Mouse (Mus musculus) 3T3-L1 (cell line): Measurements from ENCODE around the gene Gnat1.

ENCODE experiments used
- DNase-seq: peaks from one replicate; pipeline ENCODE4 v3.0.0-alpha.2; 2015; ENCODE audit warnings: low read depth, low spot score

Gnat1 gene

DNA sequence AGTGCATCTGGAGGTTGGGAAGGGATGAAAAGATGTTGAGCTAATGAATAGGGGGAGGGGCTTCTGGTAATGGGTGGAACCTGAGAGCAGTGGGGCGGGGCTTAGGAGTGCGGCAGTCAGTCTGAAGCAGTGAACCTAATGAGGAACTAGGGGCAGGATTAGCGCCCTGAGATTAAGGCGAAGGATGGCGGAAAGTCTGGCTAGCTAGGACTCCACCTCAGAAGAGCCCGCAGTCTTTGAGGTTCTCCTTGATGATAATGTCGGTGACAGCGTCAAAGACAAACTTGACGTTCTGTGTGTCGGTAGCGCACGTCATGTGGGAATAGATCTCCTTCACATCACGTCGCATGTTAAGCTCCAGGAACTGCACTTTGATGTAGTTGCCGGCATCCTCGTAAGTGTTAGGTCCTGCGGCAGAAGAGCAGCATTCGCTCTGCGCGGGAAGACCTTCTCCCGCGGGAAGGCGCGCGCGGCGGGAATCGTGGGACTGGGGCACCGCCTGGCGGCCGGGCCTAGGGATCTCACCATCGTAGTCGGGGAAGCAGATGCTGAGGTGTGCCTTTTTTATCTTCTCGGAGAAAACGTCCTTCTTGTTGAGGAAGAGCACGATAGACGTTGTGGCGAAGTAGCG is 3.7 kb downstream of the Gnat1 start:
- no peak for DNase-seq

DNA sequence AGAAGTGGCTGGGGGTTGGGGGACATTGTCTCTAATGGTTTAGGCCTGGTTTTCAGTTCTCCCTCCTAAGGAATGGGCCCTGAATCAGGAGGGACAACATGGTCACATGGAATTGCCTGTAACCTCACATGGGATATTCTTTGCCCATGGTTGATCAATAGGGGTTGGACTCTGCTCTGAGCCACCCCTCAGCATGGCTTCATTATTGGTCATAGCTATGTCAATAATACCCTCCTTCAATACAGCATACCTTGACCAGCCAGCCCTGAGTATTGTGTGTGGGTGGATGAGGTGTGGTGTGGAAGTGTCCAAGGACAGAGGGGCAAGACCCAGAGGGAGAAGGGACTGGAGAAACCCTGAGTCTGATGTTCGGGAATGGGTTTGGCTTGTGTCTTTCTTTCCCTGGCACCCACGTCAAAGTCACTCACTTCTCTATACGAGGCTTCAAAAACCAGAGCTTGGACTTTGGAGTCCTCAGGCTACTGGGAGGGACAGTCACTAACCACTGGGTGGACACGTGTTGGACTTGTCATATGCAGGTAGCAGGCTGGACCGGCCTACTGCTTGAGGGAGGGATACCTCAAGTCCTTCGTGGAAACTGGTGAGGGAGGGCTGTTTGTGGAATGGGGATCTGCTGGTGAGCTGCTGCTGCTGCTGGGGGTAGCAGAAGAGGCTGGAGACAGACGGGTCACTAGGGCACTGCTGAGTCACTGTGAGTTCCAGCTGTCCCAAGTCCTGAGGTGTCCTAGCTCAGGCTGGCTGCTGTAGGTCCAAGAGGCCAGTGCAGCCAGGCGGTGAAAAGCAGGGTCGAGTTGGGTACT is 4.7 kb downstream of the Gnat1 start:
- no peak for DNase-seq

DNA sequence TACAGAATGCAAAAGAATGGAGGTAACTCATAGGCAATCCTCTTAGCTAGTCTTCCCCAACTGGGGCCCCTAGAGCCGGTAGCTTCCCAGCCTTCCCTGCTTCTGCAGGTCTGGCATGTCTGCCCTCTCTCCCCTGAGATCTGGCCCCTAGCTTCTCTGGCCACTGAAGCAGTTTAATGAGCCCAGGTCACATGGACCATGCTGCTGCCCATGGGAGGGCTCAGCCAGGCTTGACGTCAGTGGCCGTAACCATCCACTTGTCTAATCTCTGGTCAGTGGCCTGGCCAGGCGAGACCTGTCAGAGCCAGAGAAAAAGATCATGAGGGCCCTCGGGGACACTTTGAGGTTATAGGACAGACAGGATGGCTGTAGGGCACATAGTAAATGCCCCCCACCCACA is 9.3 kb downstream of the Gnat1 start:
- no peak for DNase-seq

DNA sequence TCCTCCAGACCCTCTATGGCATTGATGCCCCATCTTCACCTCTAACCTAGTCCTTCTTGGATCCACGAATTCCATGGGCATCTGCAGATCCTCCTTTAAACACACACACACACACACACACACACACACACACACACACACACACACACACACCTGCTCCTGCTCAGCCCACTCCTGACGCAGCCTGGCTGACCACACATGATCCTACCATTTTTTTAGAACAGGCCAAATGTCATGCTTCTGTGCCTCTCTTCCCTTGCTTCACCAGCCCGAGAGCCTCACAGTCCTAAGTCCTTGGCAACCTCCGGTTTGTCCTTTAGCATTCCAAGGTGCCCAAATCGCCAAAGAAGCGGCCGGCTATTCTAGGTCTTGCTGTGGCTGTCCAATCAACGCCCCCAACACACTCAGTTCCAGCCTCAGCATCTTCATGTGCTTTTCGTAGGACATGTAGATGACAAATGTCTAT is 10.0 kb downstream of the Gnat1 start, which contains the start of gene Slc38a3:
TSS of gene Slc38a3 (minus strand) at position 51 of the 466 bp plus-strand sequence.
- no peak for DNase-seq

DNA sequence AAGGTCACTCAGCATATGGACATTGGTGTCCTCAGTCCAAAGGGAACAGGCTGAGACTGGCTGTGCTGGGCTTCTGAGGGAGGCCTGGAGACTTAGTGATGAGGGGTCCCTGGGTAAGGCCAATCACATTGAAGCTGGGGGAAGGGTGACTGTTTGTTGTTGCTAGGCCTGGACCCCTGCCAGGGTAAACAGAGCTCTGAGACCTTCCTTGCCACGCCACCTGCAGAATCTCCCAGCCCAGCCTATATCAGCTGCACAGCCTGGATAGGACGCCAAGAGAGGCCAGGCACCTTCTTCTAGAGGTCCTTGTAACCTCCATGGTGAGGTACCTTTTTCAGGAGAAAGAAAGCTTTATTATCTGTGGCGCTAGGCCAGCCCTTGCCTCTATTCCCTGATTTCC is 10.6 kb downstream of the Gnat1 start:
- DNase-seq: no peak

DNA sequence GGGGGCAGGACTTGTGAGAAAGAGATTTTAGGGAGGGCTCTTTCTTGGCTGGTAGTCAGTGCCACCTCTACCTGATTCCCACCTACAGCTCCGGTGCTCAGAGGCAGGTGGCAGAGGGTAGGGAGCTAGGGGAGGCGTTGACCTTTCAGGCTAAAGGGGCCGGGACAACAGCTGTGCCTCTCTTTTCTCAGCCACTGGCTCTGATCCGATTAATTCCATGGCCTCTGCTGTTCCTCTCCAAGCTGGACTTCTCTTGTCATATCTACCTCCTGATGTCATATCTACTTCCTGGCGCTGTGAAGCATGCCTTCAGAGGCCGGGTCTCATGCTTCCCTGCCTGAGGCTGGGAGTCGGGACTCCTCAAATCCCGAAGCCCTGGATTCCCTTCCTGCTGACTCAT is 11.5 kb downstream of the Gnat1 start:
- no peak for DNase-seq

DNA sequence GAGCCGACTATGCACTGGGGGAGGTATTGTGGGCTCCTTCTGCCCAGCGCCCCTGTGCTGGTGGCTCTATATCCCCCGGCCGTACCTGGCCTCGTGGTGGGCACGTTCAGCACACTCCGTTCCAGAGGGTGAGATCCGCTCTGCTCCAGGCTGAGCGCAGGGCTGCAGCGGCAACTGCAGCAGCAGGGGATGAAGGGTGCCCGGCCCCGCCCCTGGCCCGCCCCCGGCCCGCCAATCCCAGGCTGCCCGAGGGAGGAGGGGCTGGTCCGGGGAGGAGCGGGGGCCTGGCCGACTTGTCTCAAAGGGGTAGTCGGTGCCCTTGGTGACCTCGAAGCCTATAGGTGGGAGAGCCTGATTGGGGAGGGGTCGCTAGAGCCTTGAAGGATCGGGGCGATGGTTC is 12.3 kb downstream of the Gnat1 start:
- no peak for DNase-seq

DNA sequence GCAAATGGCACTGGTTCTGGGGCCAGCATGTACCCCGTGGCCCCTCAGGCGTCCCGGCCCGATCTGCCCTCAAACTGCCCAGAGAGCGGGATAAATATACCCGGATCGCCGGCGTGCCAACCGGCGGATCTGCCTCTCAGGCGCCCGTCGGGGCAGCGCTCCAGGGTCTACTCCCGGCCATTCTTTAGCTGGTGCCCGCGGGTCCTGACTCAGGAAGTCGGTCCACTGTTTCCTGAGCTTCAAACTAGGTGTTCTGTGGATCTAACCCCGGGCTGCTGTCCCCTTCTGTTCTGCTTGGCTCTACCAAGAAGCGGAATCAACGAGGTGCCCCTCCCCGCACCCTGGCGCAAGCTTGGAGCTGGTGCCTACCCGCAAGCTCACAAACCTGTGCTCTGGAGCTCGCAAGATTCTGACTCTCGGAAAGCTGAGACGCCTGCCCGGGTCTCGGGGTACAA is 12.7 kb downstream of the Gnat1 start:
- DNase-seq: no peak

DNA sequence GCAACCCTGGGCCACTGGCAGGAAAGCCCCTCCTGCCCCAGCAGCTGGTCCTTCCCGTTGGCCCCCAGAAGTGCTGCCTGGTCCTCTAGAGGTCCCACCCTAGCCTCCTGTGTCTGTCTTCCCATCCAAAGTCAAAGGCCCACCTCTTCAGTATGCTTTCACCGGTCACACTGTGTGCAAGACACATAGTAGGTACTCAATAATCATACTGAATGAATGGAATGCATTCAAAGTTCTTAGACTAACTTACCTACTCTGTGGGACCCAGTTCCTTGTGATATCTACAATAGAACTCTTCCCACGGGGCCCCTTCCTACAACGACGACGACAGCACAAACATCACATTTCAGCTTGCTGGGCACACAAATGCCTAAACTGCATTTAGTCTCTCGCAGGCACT is 14.2 kb downstream of the Gnat1 start:
- no peak for DNase-seq

DNA sequence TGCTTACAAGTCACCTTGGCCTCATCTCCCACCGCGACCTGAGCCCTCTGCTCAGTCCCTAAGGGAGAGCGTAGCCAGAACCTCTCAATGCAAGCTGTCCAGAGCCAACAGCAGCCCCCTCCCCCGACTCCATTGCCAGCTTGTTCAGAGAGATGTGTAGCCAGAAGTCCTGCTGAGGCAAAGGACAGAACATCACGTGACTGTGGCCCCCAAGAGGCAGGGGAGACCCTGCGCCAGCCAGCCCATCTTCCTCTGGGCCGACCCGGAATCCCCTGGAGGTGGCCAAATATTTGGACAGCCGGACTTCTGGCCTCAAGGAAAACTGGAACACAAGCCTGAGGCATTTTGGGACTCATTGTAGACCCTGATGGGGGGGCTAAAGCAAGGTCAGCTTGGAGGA is 16.0 kb downstream of the Gnat1 start:
- DNase-seq: no peak

DNA sequence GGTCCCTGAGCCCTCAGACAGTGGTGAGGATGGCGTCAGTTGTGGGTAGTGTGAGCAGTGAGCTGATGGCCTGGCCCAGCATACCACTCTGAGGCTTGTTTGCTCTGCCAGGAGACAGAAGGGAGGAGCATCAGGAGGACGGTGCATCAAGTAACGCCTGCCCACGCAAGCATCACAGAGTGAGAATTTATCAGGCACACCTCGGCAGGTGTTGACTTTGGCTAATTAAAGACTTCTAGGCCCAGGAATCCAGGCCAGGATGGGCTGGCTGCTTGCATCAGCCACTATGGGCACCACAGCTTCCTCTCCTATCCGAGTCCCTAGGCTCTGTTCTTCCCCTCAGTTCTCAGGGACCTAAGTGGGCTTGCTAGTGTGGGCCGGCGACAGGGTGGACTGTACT is 17.2 kb downstream of the Gnat1 start:
- no peak for DNase-seq

DNA sequence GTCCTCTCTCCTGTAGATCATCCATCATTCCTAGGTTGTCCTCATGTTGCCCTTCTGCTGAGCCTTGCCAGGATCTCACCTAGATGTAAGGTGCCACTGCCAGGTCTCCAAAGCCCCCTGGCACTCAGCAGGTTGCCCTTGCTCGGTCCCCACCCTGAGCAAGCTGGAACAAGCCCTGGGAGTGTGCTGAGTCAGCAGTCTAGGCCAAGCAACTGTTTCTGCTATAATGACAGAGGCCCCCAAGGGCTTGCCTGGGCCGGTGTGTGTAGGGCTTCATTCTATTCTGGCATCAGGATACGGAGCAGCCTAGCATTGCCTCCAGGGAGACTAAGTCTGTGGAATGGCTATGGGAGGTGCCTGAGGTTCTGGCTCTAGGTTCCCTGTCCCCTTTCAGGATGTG is 18.7 kb downstream of the Gnat1 start:
- DNase-seq: no peak

DNA sequence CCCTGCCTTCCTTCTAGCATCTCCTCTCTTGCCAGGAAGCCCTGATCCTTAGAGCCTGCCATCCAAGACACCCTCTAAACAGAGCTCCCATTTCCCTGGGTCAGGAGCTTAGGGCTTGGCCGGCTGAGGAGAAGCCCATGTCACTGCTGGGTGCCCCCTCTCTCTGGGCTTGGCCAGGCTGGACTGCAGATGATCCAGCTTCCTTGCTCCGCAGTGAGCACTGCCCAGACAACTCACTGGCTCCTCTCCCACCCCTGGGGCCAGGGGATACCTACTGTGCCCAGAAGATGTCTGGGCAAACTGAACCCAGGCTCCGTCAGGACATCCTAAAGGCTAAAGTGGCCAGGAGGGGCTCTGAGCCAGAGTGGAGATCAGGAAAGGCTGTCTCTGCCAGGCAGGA is 19.6 kb downstream of the Gnat1 start:
- DNase-seq: no peak

DNA sequence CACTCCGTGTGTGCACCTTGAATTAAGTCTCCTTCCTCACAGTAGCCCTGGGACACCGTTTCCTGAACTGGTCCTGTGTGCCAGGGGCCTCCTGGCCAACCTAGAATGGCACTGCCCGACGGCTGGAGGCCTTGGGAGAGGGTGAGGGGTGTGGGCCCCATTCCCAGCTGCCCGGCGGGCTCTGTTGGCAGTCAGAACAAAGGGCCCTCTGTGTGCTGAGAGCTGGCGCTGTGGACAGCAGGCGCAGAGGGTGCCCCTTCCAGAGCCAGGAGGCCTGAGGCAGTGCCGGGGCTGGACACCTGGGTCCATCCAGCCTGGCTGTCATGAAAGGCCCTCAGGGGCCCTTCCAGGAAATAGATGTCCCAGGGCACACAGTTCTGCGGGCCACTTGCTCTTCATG is 20.0 kb downstream of the Gnat1 start:
- DNase-seq: no peak

DNA sequence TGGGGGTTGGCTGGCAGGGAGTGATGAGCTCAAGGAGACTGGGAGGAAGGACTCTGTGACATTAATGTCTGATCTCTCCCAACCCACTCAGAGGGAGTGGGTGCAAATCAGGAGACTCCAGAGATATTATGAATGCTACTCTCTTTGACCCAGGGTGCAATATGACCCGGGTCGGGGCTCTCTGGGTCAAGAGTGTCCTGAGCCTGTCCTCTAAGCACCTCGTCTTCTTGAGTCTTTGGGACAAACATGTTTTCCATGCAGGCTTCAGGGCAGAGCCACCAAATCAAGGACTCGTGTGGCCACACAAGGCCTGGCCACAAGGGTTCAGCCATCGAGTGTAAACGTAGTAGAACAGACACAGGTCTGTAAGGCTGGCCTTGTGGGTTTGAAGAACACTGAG is 21.4 kb downstream of the Gnat1 start:
- DNase-seq: no peak

DNA sequence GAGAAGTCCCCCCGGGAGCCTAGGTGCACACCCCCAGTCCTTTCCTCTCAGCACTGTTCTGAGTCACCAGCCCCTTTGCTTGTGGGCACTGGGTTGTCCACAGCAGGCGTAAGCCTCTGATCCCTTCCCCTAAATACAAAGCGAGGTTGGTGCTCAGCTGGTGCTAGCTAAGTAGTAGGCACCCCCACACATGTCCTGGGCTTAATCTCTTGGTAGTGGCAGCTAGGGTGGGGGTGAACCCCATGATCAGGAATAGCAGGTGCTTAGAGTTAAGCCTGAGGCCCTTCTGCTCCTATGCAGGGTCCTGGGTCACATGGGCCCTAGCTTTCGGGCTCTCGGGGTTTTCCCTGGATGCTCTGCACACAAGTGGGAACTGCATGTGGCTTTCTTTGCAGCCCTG is 22.4 kb downstream of the Gnat1 start:
- DNase-seq: no peak

DNA sequence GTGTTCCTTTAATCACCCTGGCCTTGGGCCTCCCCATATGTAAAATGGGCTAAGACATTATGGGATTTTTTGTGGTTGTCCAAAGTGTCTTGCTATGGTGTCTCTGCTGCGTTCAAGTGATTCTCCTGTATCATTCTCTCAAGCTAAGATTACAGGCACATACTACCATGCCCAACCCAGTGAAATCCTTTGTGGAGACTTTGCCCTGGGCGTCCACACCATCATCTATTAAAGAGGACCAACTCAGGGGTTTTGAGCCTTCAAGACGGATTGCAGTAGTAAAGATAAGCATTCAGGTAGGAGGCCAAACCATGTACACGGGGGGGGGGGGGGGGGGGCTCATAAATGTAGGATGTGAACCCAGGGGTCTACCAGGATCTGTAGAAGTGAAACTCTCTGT is 24.9 kb downstream of the Gnat1 start:
- DNase-seq: no peak

DNA sequence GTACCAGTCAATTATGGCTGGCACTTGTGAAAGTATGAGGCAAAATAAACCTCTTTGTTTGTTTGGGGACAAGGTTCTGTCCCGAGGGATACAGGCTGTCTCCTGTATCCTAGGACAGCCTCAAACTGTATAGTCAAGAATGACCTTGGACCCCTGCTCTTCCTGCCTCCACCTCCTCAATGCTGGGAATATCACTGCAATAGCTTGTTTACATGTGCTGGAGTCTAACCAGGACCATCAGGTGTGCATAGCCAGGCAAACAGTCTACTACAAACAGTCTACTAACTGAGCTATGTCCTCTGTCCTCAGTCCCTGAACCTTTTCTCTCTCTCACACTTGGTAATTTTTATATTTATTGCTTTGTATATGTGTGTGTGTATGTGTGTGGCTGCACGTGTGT is 26.0 kb downstream of the Gnat1 start:
- no peak for DNase-seq

DNA sequence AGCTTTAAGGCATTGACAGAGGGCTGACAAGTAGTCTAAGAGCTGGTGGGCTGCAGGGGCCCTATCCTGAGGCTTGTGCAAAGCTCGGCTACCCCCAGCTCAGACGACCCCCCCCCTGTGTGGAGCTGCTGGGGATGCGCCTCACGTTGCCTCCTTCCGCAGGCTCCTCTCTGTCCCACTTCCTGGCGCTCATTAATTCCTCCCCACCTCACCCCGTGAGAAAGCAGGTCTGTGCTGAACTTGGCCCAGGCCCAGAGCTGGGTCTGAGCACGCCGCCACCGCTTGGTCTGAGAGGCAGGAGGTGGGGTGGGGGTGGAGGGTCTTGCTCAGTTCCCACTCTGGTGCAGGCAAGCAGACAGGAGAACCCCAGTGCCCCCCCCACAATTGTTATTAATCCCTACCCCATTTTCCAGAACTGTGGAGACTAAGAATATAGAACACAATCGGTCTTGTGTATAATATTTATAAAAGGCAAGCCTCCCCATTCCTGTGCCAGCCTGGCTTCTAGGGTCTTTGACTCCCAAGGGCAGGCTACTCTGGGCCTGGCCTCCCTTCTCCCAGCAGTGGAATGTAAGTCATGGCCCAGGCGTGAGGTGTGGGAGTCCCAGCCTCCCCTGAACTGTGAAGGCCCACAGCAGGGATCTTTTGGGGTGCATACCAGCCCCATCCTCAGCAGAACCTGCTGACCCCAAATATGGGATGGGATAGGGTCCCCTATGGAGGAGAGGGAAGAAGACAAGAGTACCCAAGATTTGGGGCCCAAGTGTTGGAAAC is 28.6 kb downstream of the Gnat1 start:
- DNase-seq: no peak

DNA sequence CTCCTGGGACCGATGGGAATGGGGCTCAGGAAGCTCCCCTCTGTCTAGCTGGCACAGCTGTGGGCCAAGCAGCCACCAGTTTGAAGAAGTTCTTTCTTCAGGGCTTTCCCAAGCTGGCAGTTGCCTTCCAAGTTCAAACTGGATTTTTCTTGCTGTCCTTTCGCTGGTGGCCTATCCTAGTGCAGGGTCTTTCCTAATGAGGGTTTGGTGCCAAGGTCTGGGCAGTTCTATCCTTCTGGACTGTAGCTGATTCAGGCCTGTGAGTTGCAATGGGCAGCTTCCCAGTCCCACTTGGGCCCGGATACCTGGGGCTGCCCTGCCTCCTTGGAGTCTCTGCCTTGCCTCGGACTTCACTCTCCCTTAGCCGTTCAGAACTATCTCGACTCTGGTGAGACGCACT is 29.3 kb downstream of the Gnat1 start:
- no peak for DNase-seq

DNA sequence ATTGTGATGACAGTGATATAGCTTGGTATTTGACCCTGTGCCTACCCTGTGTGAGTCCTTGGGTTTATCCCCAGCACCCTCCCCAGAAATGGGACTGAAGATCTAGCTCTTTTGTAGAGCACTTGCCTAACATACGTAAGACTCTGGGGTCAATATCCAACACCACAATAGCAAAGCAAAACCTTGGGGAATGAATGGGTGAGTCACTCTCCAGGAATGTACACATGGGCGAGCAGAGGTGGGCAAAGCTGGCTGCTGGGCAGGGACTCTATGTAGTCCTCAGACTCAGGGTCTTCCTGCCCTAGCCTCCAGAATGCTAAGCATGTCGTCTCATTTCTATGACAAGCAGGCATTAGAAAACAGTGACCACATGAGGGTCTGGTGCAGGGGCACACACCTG is 30.7 kb downstream of the Gnat1 start:
- peak; percentile 55 for DNase-seq

DNA sequence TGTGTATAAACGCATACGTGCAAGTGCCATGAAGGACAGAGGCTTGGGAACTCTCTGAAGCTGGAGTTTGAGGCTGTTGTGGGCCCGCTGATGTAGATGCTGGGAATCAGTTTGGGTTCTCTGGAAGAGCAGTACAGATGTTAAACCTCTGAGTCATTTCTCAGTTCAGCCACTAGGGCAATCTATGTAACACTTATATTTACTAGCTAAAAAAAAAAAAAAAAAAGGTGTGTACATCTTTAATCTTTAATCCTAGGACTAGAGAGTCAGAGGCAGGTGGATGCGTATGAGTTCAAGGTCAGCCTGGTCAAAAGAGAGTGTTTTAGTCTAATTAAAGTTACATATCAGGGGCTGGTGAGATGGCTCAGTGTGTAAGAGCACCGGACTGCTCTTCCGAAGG is 32.5 kb downstream of the Gnat1 start:
- peak; percentile 65 for DNase-seq
